Comparison of ENCODE assay signal across 24 mouse cellular contexts in the genomic region with DNA sequence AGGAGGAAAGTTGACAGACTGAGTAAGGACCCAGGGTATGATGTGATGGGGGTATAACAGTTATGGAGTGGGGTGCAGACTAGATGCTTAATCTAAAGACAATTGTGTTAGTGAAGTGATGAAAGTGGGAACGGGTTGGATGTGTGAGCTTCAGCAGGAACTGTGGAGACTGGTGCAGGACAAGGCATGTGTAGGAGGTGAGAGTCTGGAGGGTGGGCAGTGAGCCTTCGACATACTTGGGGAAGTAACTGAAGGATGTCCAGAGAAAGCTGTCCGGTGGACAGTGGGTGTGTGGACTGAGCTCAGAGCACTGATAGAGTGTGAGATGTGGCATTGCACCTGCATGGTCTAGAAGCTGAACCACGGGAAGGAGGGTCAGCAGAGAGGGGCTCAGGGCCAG.
"Had no signal": no experiment of that assay in that cellular context is flagged by ENCODE, and none has a peak within 500 bp of the region (broad histone marks: within the 10 kb centered on the region; RNA-seq: fewer than 3 reads in every experiment).

No protein-coding gene starts in this region.

- H3K4me3 ChIP-seq: gastrocnemius, adult 2 months; heart, embryonic 10.5 days; heart, embryonic 12.5 days; hindbrain, embryonic 10.5 days; hindbrain, embryonic 12.5 days; intestine, embryonic 15.5 days; layer of hippocampus, adult 2 months; liver, embryonic 13.5 days had no signal

- H3K4me2 ChIP-seq: heart, embryonic 12.5 days; hindbrain, embryonic 12.5 days; hindbrain, embryonic 14.5 days; intestine, embryonic 15.5 days; liver, embryonic 11.5 days; liver, embryonic 13.5 days had no signal

- H3K4me1 ChIP-seq: intestine, embryonic 15.5 days; liver, embryonic 13.5 days had no signal

- H3K9ac ChIP-seq: heart, embryonic 12.5 days; hindbrain, embryonic 12.5 days; hindbrain, embryonic 14.5 days; intestine, embryonic 15.5 days; liver, embryonic 13.5 days had no signal

- H3K27ac ChIP-seq: gastrocnemius, adult 2 months; heart, embryonic 10.5 days; hindbrain, embryonic 10.5 days; hindbrain, embryonic 12.5 days; hindbrain, embryonic 14.5 days; intestine, embryonic 15.5 days; layer of hippocampus, adult 2 months; liver, embryonic 13.5 days had no signal

- ATAC-seq: hindbrain, embryonic 16.5 days; inflammation-experienced regulatory T-cells, adult 6 months; intestine, embryonic 15.5 days; intestine, postnatal 0 days had no signal

- H3K36me3 ChIP-seq: heart, embryonic 10.5 days; heart, embryonic 12.5 days; hindbrain, embryonic 10.5 days; hindbrain, embryonic 12.5 days; intestine, embryonic 15.5 days; liver, embryonic 13.5 days had no signal

- H3K9me3 ChIP-seq: heart, embryonic 10.5 days; heart, embryonic 12.5 days; hindbrain, embryonic 10.5 days; hindbrain, embryonic 12.5 days; intestine, embryonic 15.5 days; liver, embryonic 13.5 days had no signal

- H3K27me3 ChIP-seq: heart, embryonic 12.5 days; hindbrain, embryonic 12.5 days; intestine, embryonic 15.5 days; liver, embryonic 13.5 days had no signal

- DNase-seq: gastrocnemius, adult 2 months; gastrocnemius, postnatal 10 days; gastrocnemius, postnatal 25 days; heart, adult 18-20 months; heart, postnatal 10 days; heart, postnatal 4 days; kidney, adult 18-20 months; kidney, adult 8-10 months; kidney, postnatal 10 days; kidney, postnatal 25 days; kidney, postnatal 4 days; liver; liver, embryonic 13.5 days had no signal
